Mouse (Mus musculus): Measurements from ENCODE around the gene Gpc5. TPM values are rescaled to one million over a fixed set of nuclear protein-coding genes. Genes with fewer than 3 reads are reported as not detected.

Gene Gpc5
- total and polyA plus RNA-seq, 3 experiments: 0.14 TPM; not detected in 2

DNA sequence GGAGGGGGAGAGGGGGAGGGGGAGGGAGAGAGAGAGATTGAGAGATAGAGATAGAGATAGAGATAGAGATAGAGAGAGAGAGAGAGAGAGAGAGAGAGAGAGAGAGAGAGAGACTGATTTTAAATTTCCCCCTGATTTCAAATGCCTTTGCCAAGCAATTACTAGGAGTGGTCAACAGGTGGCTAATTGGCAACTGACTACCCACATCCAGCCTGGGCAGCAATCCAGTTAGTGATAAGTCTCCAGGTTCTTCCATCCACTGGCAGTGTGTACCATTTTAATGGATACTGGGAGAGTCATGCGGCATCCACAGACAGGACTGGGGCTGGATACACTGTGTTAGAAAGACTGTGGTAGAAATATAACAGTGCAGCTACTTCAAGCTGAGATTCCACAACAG, 1166.1 kb downstream of the Gpc5 start:
- no peak overlapping the region for H3K4me2 ChIP-seq (ENCODE audit: insufficient read depth, low read depth, poor library complexity, severe bottlenecking)
- no peak for DNase-seq (ENCODE audit: extremely low read depth)
- in situ Hi-C loops (cut with MboI; ENCODE audit: low pct_ligation_motif_present, low pct_unique_long_range_greater_than_20kb, low sequenced_read_pairs): no loop called here
- no peaks in the 10 kb centered on the region for H3K79me2 ChIP-seq (replicated peaks; ENCODE audit: control insufficient read depth, extremely low read depth, insufficient read depth, poor library complexity, severe bottlenecking)
- no peaks in the 10 kb centered on the region for H3K9me3 ChIP-seq (replicated peaks; ENCODE audit: low read length)
- H3K4me3 ChIP-seq (replicated peaks in 1 of 3; ENCODE audit: low read depth in 2 of 3, low read length in 2 of 3, poor library complexity in 1 of 3): no peak overlapping the region
- H3K27me3 ChIP-seq (replicated peaks): no peaks in the 10 kb centered on the region
- H3K36me3 ChIP-seq (replicated peaks in 1 of 2; ENCODE audit: control insufficient read depth in 1 of 2, insufficient read depth in 1 of 2, low read length in 1 of 2): no peaks in the 10 kb centered on the region
- dilution Hi-C loops (cut with MboI; ENCODE audit: extremely low pct_ligation_motif_present, extremely low pct_unique_long_range_greater_than_20kb, low sequenced_read_pairs): no loop called here
- TF ChIP-seq ZMIZ1 (IDR thresholded peaks at IDR 0.05; ENCODE audit: low read depth, low read length) (no peak), RAD21 (IDR thresholded peaks at IDR 0.05; ENCODE audit: low read depth, low read length) (no peak), BHLHE40 (IDR thresholded peaks at IDR 0.05; ENCODE audit: low read depth, low read length) (no peak), MEF2A (IDR thresholded peaks at IDR 0.05; ENCODE audit: borderline replicate concordance, low read depth, low read length) (no peak), RCOR1 (conservative IDR thresholded peaks at IDR 0.05; ENCODE audit: low read depth, low read length) (no peak), SMC3 (IDR thresholded peaks at IDR 0.05; ENCODE audit: low read depth, low read length) (no peak), MYC (IDR thresholded peaks at IDR 0.05; ENCODE audit: low read depth, low read length) (no peak), KAT2A (IDR thresholded peaks at IDR 0.05; ENCODE audit: insufficient replicate concordance, low read length) (no peak), TCF12 (IDR thresholded peaks at IDR 0.05; ENCODE audit: low read depth, low read length) (no peak), HCFC1 (IDR thresholded peaks at IDR 0.05; ENCODE audit: low read depth, low read length) (no peak), TBP (conservative IDR thresholded peaks at IDR 0.05; ENCODE audit: low read depth, low read length) (no peak)
- no peaks in the 10 kb centered on the region for H3K4me1 ChIP-seq (ENCODE audit: control insufficient read depth in 1 of 2, insufficient read depth in 2 of 2)
- no peak overlapping the region for H3K9ac ChIP-seq (ENCODE audit: insufficient read depth, low read depth)
- no peak overlapping the region for H3K27ac ChIP-seq (ENCODE audit: insufficient read depth, low read depth)

DNA sequence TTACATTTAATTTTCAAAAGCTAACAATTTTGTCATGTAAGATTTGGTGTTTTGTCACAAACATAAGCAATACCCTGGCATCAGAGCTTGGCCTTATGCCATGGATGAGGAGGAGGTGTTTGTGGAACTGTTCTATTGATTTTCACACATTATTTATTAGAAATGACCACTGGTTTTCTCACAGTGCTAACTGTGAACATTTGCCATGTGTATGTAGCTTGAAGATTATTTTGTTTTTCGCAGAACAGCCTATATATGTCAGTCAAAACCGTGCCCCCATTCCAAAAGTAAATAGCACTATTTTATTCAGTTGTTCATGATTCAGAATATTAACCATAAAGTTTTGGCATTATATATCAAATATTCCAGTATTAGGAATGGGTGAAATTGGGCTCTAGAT, 1216.5 kb downstream of the Gpc5 start:
- Histone ChIP-seq H3K4me3 (replicated peaks in 1 of 3; ENCODE audit: low read depth in 2 of 3, low read length in 2 of 3, poor library complexity in 1 of 3) (no peak overlapping the region), H3K27ac (ENCODE audit: insufficient read depth, low read depth) (no peak overlapping the region), H3K27me3 (replicated peaks) (no peaks in the 10 kb centered on the region), H3K4me2 (ENCODE audit: insufficient read depth, low read depth, poor library complexity, severe bottlenecking) (no peak overlapping the region), H3K9ac (ENCODE audit: insufficient read depth, low read depth) (no peak overlapping the region), H3K79me2 (replicated peaks; ENCODE audit: control insufficient read depth, extremely low read depth, insufficient read depth, poor library complexity, severe bottlenecking) (no peaks in the 10 kb centered on the region), H3K36me3 (replicated peaks in 1 of 2; ENCODE audit: control insufficient read depth in 1 of 2, insufficient read depth in 1 of 2, low read length in 1 of 2) (no peaks in the 10 kb centered on the region), H3K9me3 (replicated peaks; ENCODE audit: low read length) (no peaks in the 10 kb centered on the region), H3K4me1 (ENCODE audit: control insufficient read depth in 1 of 2, insufficient read depth in 2 of 2) (no peaks in the 10 kb centered on the region)
- no peak for DNase-seq (ENCODE audit: extremely low read depth)
- TF ChIP-seq CHD2 (IDR thresholded peaks at IDR 0.05; ENCODE audit: low read length): no peak
- TF ChIP-seq CHD1 (IDR thresholded peaks at IDR 0.05; ENCODE audit: low read depth, low read length): no peak
- TF ChIP-seq HCFC1 (IDR thresholded peaks at IDR 0.05; ENCODE audit: low read depth, low read length): no peak
- no peak for TF ChIP-seq CTCF (conservative IDR thresholded peaks at IDR 0.05 in 1 of 2, IDR thresholded peaks at IDR 0.05 in 1 of 2; ENCODE audit: low read depth in 2 of 2, low read length in 2 of 2)
- TF ChIP-seq SMC3 (IDR thresholded peaks at IDR 0.05; ENCODE audit: low read depth, low read length): no peak
- no peak for TF ChIP-seq RCOR1 (conservative IDR thresholded peaks at IDR 0.05; ENCODE audit: low read depth, low read length)
- TF ChIP-seq MXI1 (IDR thresholded peaks at IDR 0.05; ENCODE audit: low read depth, low read length): no peak
- no peak for TF ChIP-seq USF1 (IDR thresholded peaks at IDR 0.05; ENCODE audit: low read depth, low read length)
- no peak for TF ChIP-seq ELF1 (IDR thresholded peaks at IDR 0.05; ENCODE audit: low read depth, low read length)
- no peak for TF ChIP-seq JUND (conservative IDR thresholded peaks at IDR 0.05; ENCODE audit: low read depth, low read length)
- no peak for TF ChIP-seq SIN3A (IDR thresholded peaks at IDR 0.05; ENCODE audit: low read length)
- TF ChIP-seq POLR2A (IDR thresholded peaks at IDR 0.05; ENCODE audit: low read depth, low read length): no peak
- no peak for TF ChIP-seq BHLHE40 (IDR thresholded peaks at IDR 0.05; ENCODE audit: low read depth, low read length)
- no peak for TF ChIP-seq EP300 (IDR thresholded peaks at IDR 0.05; ENCODE audit: low read length)
- TF ChIP-seq ZNF384 (IDR thresholded peaks at IDR 0.05; ENCODE audit: low read depth, low read length): no peak
- no peak for TF ChIP-seq NELFE (IDR thresholded peaks at IDR 0.05; ENCODE audit: low read depth, low read length)
- no peak for TF ChIP-seq E2F4 (IDR thresholded peaks at IDR 0.05; ENCODE audit: insufficient replicate concordance, low read depth, low read length)
- no peak for TF ChIP-seq PAX5 (IDR thresholded peaks at IDR 0.05; ENCODE audit: low read length)
- in situ Hi-C loops (cut with MboI; ENCODE audit: low pct_ligation_motif_present, low pct_unique_long_range_greater_than_20kb, low sequenced_read_pairs): no loop called here
- dilution Hi-C loops (cut with MboI; ENCODE audit: extremely low pct_ligation_motif_present, extremely low pct_unique_long_range_greater_than_20kb, low sequenced_read_pairs): no loop called here

All from CH12.LX (cell line).